Mouse (Mus musculus): ENCODE data around the gene Gm29609.

DNA sequence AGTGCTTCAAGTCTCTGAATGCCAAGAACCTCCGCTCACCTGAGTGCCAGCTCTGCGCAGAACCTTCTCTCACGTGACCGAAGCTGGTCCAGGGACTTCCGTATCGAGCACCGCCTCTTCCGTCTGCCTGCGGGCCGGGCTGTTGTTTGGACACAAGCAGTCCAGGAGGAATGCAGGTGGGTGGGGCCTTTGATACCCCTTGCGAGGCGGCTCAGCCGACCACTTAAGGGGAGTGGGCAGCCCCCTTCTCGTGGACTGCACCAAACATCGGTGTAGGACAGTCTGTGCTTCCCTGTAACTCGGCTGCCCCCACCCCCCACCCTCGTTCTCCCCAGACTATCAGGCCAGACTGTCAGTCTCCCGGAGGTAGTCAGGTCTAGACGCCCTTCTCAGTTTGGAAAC, 25.6 kb downstream of the Gm29609 start, which contains the start of gene Mpv17:
- TF ChIP-seq POLR2A (IDR thresholded peaks at IDR 0.05; ENCODE audit: insufficient read depth, low read depth, low read length) (peak; percentile 93), CTCF (IDR thresholded peaks at IDR 0.05) (no peak)

All from heart, adult 2 months (tissue).